In the genomic region with DNA sequence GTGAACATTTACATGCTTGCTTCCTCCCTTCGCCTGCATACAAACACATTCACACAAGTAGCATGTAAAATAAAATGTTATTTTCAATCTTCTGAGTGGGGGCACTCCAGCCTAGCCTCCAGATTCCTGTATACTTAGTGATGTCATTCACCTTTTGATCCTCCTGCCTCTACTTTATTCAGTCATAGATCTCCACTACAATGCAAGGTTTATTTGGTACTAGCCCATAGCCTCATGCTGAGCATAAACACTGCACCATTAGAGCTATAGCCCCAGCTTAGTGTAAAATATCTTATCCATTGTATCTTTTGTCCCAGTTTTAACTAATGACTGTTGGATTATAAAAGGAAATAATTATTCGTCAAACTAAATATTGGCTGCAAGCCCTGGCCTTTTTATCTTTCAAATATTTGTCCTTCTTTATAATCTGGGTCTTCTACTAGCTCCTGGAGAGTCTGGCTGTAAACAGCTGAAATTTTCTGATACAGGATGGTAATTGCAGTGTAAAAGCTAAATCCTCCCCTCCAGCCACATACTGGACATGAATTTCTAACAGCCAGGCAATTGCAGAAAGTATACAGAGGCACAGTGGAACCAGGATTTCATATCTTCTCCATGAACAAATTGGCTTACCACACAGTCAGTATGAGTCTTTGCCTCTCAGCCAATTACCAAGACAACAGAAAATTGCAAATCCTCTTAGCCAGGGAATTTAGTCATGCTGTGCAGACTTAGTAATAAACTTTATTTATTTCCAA, we compare ENCODE assay signal across 24 mouse cellular contexts.
DNase-seq lines count a peak whose midpoint lies in the region; ATAC-seq and TF ChIP-seq lines count a peak whose summit lies in the region.
"Had no signal": no experiment of that assay in that cellular context is flagged by ENCODE, and none has a peak within 500 bp of the region (broad histone marks: within the 10 kb centered on the region; RNA-seq: fewer than 3 reads in every experiment).

No protein-coding gene starts in this region.

- no peaks in the 10 kb centered on the region for H3K79me2 ChIP-seq in liver, adult 2 months (ENCODE audit: control insufficient read depth, insufficient read depth, low read length)

- 76% methylated on average over 2 of the region's 2 CpGs for WGBS in forebrain, embryonic 11.5 days
- WGBS in forebrain, embryonic 10.5 days = 81% methylated on average over 2 of the region's 2 CpGs
- WGBS in liver, adult 2 months = 74% methylated on average over 2 of the region's 2 CpGs
- WGBS in liver, postnatal 0 days (ENCODE audit: insufficient replicate concordance) = 65% methylated on average over 2 of the region's 2 CpGs
- 59% methylated on average over 2 of the region's 2 CpGs for WGBS in forebrain, embryonic 15.5 days

- TF ChIP-seq POLR2A in liver, adult 2 months (IDR thresholded peaks at IDR 0.05; ENCODE audit: extremely low read depth, insufficient read depth, low read length) = no peak

- no peak for TF ChIP-seq CTCF in liver, adult 2 months (IDR thresholded peaks at IDR 0.05; ENCODE audit: low read depth, low read length)
- TF ChIP-seq CTCF in liver, postnatal 0 days (IDR thresholded peaks at IDR 0.05; ENCODE audit: low read depth) = no peak

- ATAC-seq in forebrain, embryonic 11.5 days (replicated peaks; ENCODE audit: low FRiP score) = peak; percentile 74
- ATAC-seq in liver, postnatal 0 days = no peak
- ATAC-seq in forebrain, embryonic 15.5 days (replicated peaks) = peak; percentile 53; the same call in 1 of the 2 replicates
- ATAC-seq: activated CD4-positive, CD25-positive, alpha-beta regulatory T cell, adult 4 months; intestine, embryonic 15.5 days; Patski had no signal

- H3K27me3 ChIP-seq in forebrain, embryonic 11.5 days (ENCODE audit: control insufficient read depth, insufficient read depth, low read length) = no peaks in the 10 kb centered on the region
- no peaks in the 10 kb centered on the region for H3K27me3 ChIP-seq in forebrain, embryonic 10.5 days (ENCODE audit: poor library complexity, severe bottlenecking)
- no peaks in the 10 kb centered on the region for H3K27me3 ChIP-seq in liver, adult 2 months (ENCODE audit: control insufficient read depth, insufficient read depth, low read length)
- H3K27me3 ChIP-seq in liver, postnatal 0 days (ENCODE audit: insufficient read depth, low read length) = no peaks in the 10 kb centered on the region
- no peaks in the 10 kb centered on the region for H3K27me3 ChIP-seq in forebrain, embryonic 15.5 days
- H3K27me3 ChIP-seq: intestine, embryonic 15.5 days; kidney, embryonic 15.5 days; liver, embryonic 15.5 days; neural tube, embryonic 13.5 days; Patski had no signal

- H3K9me3 ChIP-seq in forebrain, embryonic 11.5 days (ENCODE audit: control insufficient read depth, low read length) = no peaks in the 10 kb centered on the region
- H3K9me3 ChIP-seq in forebrain, embryonic 10.5 days = no peaks in the 10 kb centered on the region
- H3K9me3 ChIP-seq in liver, postnatal 0 days (ENCODE audit: low read length) = no peaks in the 10 kb centered on the region
- H3K9me3 ChIP-seq in forebrain, embryonic 15.5 days = no peaks in the 10 kb centered on the region
- H3K9me3 ChIP-seq: embryonic facial prominence, embryonic 10.5 days; intestine, embryonic 15.5 days; kidney, embryonic 15.5 days; liver, embryonic 15.5 days; neural tube, embryonic 13.5 days had no signal

- no peak for DNase-seq in forebrain, embryonic 11.5 days (ENCODE audit: low spot score)
- DNase-seq in forebrain, embryonic 10.5 days (ENCODE audit: extremely low spot score, low spot score) = no peak
- DNase-seq in liver, adult 2 months (ENCODE audit: extremely low read depth, low read depth, low spot score) = peak; percentile 4
- no peak for DNase-seq in liver, postnatal 0 days
- DNase-seq in retina, embryonic 14.5 days (ENCODE audit: low spot score) = peak; percentile 6
- no peak for DNase-seq in heart, adult 9 months (ENCODE audit: low spot score in 2 of 2)
- no peak for DNase-seq in cerebellum, adult 11 months
- DNase-seq: adrenal gland, postnatal 10 days; cerebellum, adult 11-12 months; cerebellum, postnatal 25 days; gastrocnemius, postnatal 10 days; heart, adult 11 months; heart, postnatal 36 days; lung, postnatal 10 days; spleen, adult 18-20 months; thymus, postnatal 25 days had no signal

- H3K36me3 ChIP-seq in forebrain, embryonic 11.5 days (ENCODE audit: control insufficient read depth, insufficient read depth, low read length) = no peaks in the 10 kb centered on the region
- no peaks in the 10 kb centered on the region for H3K36me3 ChIP-seq in forebrain, embryonic 10.5 days (replicated peaks)
- no peaks in the 10 kb centered on the region for H3K36me3 ChIP-seq in liver, adult 2 months (ENCODE audit: control insufficient read depth, insufficient read depth, low read length)
- no peaks in the 10 kb centered on the region for H3K36me3 ChIP-seq in liver, postnatal 0 days (replicated peaks; ENCODE audit: insufficient read depth, low read length)
- H3K36me3 ChIP-seq in forebrain, embryonic 15.5 days = no peaks in the 10 kb centered on the region
- H3K36me3 ChIP-seq: embryonic facial prominence, embryonic 10.5 days; intestine, embryonic 15.5 days; kidney, embryonic 15.5 days; liver, embryonic 15.5 days; neural tube, embryonic 13.5 days had no signal

- TF ChIP-seq EP300 in liver, postnatal 0 days (IDR thresholded peaks at IDR 0.05; ENCODE audit: low read depth) = no peak

- no peak overlapping the region for H3K9ac ChIP-seq in forebrain, embryonic 11.5 days (ENCODE audit: low read length)
- H3K9ac ChIP-seq in liver, adult 2 months (ENCODE audit: low read depth, low read length) = no peak overlapping the region
- H3K9ac ChIP-seq in liver, postnatal 0 days (replicated peaks) = no peak overlapping the region
- H3K9ac ChIP-seq in forebrain, embryonic 15.5 days (replicated peaks) = no peak overlapping the region
- H3K9ac ChIP-seq: intestine, embryonic 15.5 days; kidney, embryonic 15.5 days; liver, embryonic 15.5 days; neural tube, embryonic 13.5 days had no signal

- no peaks in the 10 kb centered on the region for H3K4me1 ChIP-seq in forebrain, embryonic 11.5 days (replicated peaks; ENCODE audit: control insufficient read depth, insufficient read depth, low read length)
- H3K4me1 ChIP-seq in forebrain, embryonic 10.5 days = no peaks in the 10 kb centered on the region
- no peaks in the 10 kb centered on the region for H3K4me1 ChIP-seq in liver, adult 2 months (ENCODE audit: control insufficient read depth, insufficient read depth, low read length)
- no peaks in the 10 kb centered on the region for H3K4me1 ChIP-seq in liver, postnatal 0 days (ENCODE audit: insufficient read depth)
- peaks cover 4% of the 10 kb centered on the region; the same call in 1 of the 2 replicates for H3K4me1 ChIP-seq in forebrain, embryonic 15.5 days
- H3K4me1 ChIP-seq: embryonic facial prominence, embryonic 10.5 days; intestine, embryonic 15.5 days; kidney, embryonic 15.5 days; liver, embryonic 15.5 days; neural tube, embryonic 13.5 days had no signal

- no peak overlapping the region for H3K4me3 ChIP-seq in forebrain, embryonic 11.5 days (ENCODE audit: low read depth, low read length)
- no peak overlapping the region for H3K4me3 ChIP-seq in forebrain, embryonic 10.5 days
- H3K4me3 ChIP-seq in liver, adult 2 months (ENCODE audit: insufficient read depth, low read depth, low read length) = no peak overlapping the region
- no peak overlapping the region for H3K4me3 ChIP-seq in liver, postnatal 0 days (ENCODE audit: low read depth, low read length)
- H3K4me3 ChIP-seq in forebrain, embryonic 15.5 days = no peak overlapping the region
- H3K4me3 ChIP-seq: embryonic facial prominence, embryonic 10.5 days; intestine, embryonic 15.5 days; kidney, embryonic 15.5 days; liver, embryonic 15.5 days; neural tube, embryonic 13.5 days had no signal

- no peak overlapping the region for H3K4me2 ChIP-seq in forebrain, embryonic 11.5 days (ENCODE audit: low read depth, low read length, severe bottlenecking)
- no peak overlapping the region for H3K4me2 ChIP-seq in liver, postnatal 0 days (ENCODE audit: low read depth, low read length)
- H3K4me2 ChIP-seq in forebrain, embryonic 15.5 days (replicated peaks) = no peak overlapping the region
- H3K4me2 ChIP-seq: intestine, embryonic 15.5 days; kidney, embryonic 15.5 days; liver, embryonic 15.5 days; neural tube, embryonic 13.5 days had no signal

- no peak overlapping the region for H3K27ac ChIP-seq in forebrain, embryonic 11.5 days (ENCODE audit: low read depth, low read length)
- H3K27ac ChIP-seq in forebrain, embryonic 10.5 days = no peak overlapping the region
- no peak overlapping the region for H3K27ac ChIP-seq in liver, adult 2 months (replicated peaks; ENCODE audit: insufficient read depth, low read depth, low read length)
- no peak overlapping the region for H3K27ac ChIP-seq in liver, postnatal 0 days (ENCODE audit: low read depth)
- H3K27ac ChIP-seq in forebrain, embryonic 15.5 days (replicated peaks) = no peak overlapping the region
- H3K27ac ChIP-seq: embryonic facial prominence, embryonic 10.5 days; intestine, embryonic 15.5 days; kidney, embryonic 15.5 days; liver, embryonic 15.5 days; neural tube, embryonic 13.5 days had no signal

Comparison
In these comparisons a context has a peak if more than half of its experiments do, and no peak if none do; other contexts are left out.
1. DNase-seq: peak in liver, adult 2 months (single experiment) and retina, embryonic 14.5 days (single experiment); none in forebrain, embryonic 11.5 days (single experiment), forebrain, embryonic 10.5 days (single experiment), liver, postnatal 0 days (single experiment), heart, adult 9 months (0 of 2) and cerebellum, adult 11 months (single experiment).